ENCODE assay signal across 8 mouse cellular contexts in the genomic region with DNA sequence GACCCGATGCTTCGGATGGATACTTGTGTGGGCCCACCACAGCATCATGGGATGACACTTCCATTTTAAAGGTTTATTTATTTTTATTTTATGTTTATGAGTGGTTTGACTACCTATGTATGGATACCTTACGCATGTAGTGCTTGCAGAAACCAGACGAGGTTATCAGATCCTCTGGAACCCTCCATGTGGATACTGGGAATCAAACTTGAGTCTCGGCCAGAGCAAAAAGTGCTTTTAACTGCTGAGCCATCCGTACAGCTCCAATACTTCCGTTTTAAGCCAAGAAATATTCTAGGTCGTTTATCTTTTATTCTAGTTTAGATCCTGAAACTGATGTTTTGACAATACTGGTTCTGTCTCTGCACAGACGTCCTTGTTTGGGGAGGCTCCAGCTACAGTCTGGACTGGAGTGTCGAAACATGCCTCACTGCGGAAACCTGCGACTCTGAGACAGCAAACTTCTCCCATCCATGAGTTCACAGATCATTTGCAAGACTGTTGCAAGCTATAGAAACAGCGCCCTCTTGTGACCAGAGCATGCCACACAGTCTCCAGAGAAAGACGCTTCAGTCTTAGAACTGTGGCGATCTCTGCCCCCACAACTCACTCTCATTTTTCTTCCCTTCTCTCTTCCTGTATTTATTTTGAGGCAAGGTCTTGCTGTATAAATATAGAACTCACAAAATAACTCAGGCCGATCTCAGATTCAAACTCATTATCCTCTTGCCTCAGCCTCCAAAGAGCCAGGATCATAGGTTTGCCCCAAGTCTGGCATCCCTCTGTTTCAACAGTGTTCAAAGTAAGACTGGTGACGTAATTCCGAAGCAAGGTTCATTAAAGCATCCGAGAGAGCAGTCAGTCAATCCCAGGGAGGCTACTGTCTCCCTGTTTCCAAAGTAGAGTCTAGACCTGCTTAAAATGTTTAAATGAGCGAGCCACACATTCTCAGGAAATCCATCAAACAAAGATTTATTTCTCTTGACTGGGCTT. TPM values are rescaled to one million over a fixed set of nuclear protein-coding genes. Genes with fewer than 3 reads are reported as not detected.
DNase-seq lines count a peak whose midpoint lies in the region; ATAC-seq and TF ChIP-seq lines count a peak whose summit lies in the region.

No protein-coding gene starts in this region.

- no peaks in the 10 kb centered on the region for H3K9me3 ChIP-seq in hindbrain, postnatal 0 days (ENCODE audit: low read length)

- ATAC-seq in hindbrain, postnatal 0 days, result peak; percentile 87
- peak; percentile 73 for ATAC-seq in megakaryocyte, adult 5-6 weeks (ENCODE audit: poor library complexity, severe bottlenecking)

- peak overlapping the region; percentile 70 for H3K27ac ChIP-seq in gastrocnemius, adult 2 months
- H3K27ac ChIP-seq in hindbrain, postnatal 0 days, result no peak overlapping the region

- H3K27me3 ChIP-seq in hindbrain, postnatal 0 days (ENCODE audit: insufficient read depth, low read length), result no peaks in the 10 kb centered on the region

- WGBS in hindbrain, postnatal 0 days, result 34% methylated on average over 20 of the region's 20 CpGs

- intact Hi-C loops in gastrocnemius, adult 2 months (cut with DNase I), result loop anchor here (1.0 to 5.0 kb wide), 3 partner anchors 76 to 153 kb away; no protein-coding TSS in a partner anchor

- no peaks in the 10 kb centered on the region for H3K4me1 ChIP-seq in hindbrain, postnatal 0 days (ENCODE audit: insufficient read depth, low read length)

- TF ChIP-seq CTCF in gastrocnemius, adult 2 months (IDR thresholded peaks at IDR 0.05), result peak; percentile 97
- peak; percentile 97 for TF ChIP-seq CTCF in hindbrain, postnatal 0 days (IDR thresholded peaks at IDR 0.05; ENCODE audit: low read depth)

- H3K36me3 ChIP-seq in hindbrain, postnatal 0 days (ENCODE audit: insufficient read depth, low read length), result no peaks in the 10 kb centered on the region

- no peak overlapping the region for H3K4me2 ChIP-seq in hindbrain, postnatal 0 days (ENCODE audit: low read depth, low read length)

- DNase-seq in WW6 (ENCODE audit: low read depth, low spot score), result peak; percentile 46
- peak; percentile 86 to 87 for DNase-seq in cerebellum, postnatal 4 days (ENCODE audit: low spot score in 2 of 2)
- DNase-seq in gastrocnemius, adult 2 months, result peak; percentile 89
- peak; percentile 95 for DNase-seq in hindbrain, postnatal 0 days (ENCODE audit: low spot score)
- peak; percentile 83 to 93 for DNase-seq in left cerebral cortex, adult 18-20 months (ENCODE audit: low spot score in 2 of 2)
- DNase-seq in right cerebral cortex, adult 18-20 months, result peak; percentile 84
- DNase-seq in urinary bladder, adult 2 months (ENCODE audit: low spot score), result peak; percentile 49

- H3K4me3 ChIP-seq in gastrocnemius, adult 2 months, result peak overlapping the region; percentile 55
- no peak overlapping the region for H3K4me3 ChIP-seq in hindbrain, postnatal 0 days (ENCODE audit: low read length)

- H3K9ac ChIP-seq in hindbrain, postnatal 0 days (replicated peaks; ENCODE audit: low read length), result 0 out of 2 replicates have a peak overlapping the region, but pooled peaks have one; percentile 25

RNA-seq across cellular contexts. Expression of a gene that starts 26.6 kb away (rescaled TPM):
- total RNA-seq in gastrocnemius, adult 2 months (2021), result 10 to 100 TPM; 93.3 to 95.0 TPM
- 6.0 and 9.0 TPM in 2 replicates for total RNA-seq in hindbrain, postnatal 0 days (2014; rRNA removed)
- 8.5 and 9.2 TPM in 2 replicates for polyA plus RNA-seq in hindbrain, postnatal 0 days (2015; fragmentation: Nextera tagmentation; extraction: Ambion mirVana)
- 1 to 10 TPM; 6.0 to 7.2 TPM for total RNA-seq in left cerebral cortex, adult 18-20 months (2021)
- 82.1 and 88.8 TPM in 2 replicates for total RNA-seq in megakaryocyte, adult 5-6 weeks (2015)
- 184 and 199 TPM in 2 replicates for total RNA-seq in megakaryocyte, adult 5-6 weeks (2017)
- 13.2 and 16.6 TPM in 2 replicates for polyA plus RNA-seq in urinary bladder, adult 2 months (2012; rRNA removed)

RNA-seq across cellular contexts. Expression of a gene that starts 27.4 kb away (rescaled TPM):
- total RNA-seq in gastrocnemius, adult 2 months (2021), result 10 to 100 TPM; 46.2 to 67.4 TPM
- 25.3 and 27.5 TPM in 2 replicates for total RNA-seq in hindbrain, postnatal 0 days (2014; rRNA removed)
- 48.0 and 48.8 TPM in 2 replicates for polyA plus RNA-seq in hindbrain, postnatal 0 days (2015; fragmentation: Nextera tagmentation; extraction: Ambion mirVana)
- 10 to 100 TPM; 27.6 to 29.7 TPM for total RNA-seq in left cerebral cortex, adult 18-20 months (2021)
- 263 and 307 TPM in 2 replicates for total RNA-seq in megakaryocyte, adult 5-6 weeks (2015)
- 140 and 147 TPM in 2 replicates for total RNA-seq in megakaryocyte, adult 5-6 weeks (2017)
- polyA plus RNA-seq in urinary bladder, adult 2 months (2012; rRNA removed), result 63.9 and 64.3 TPM in 2 replicates

RNA-seq across cellular contexts. Expression of a gene that starts 52.4 kb away (rescaled TPM):
- total RNA-seq in gastrocnemius, adult 2 months (2021), result under 1 TPM; 0.17 to 0.38 TPM
- not detected in 2 replicates for total RNA-seq in hindbrain, postnatal 0 days (2014; rRNA removed)
- polyA plus RNA-seq in hindbrain, postnatal 0 days (2015; fragmentation: Nextera tagmentation; extraction: Ambion mirVana), result 0.39 and 0.55 TPM in 2 replicates
- not detected for total RNA-seq in left cerebral cortex, adult 18-20 months (2021)
- 1.1 and 2.8 TPM in 2 replicates for total RNA-seq in megakaryocyte, adult 5-6 weeks (2015)
- total RNA-seq in megakaryocyte, adult 5-6 weeks (2017), result 2.1 and 3.7 TPM in 2 replicates
- polyA plus RNA-seq in urinary bladder, adult 2 months (2012; rRNA removed), result 1.5 and 1.7 TPM in 2 replicates
